Mouse (Mus musculus) adrenal gland, adult (tissue): ENCODE data around the gene Pi16.
"Not testable (repeated sequence)": the region's sequence is repeated elsewhere in the genome, so short reads cannot be mapped to it uniquely, and the experiment has no call there.

Experiments
- DNase-seq, 2 experiments: peaks; one replicate each; pipeline ENCODE4 v3.0.0; 2022 to 2023; ENCODE audit warnings: low spot score in 1 of 2; ENCODE audit not compliant: inconsistent age in 2 of 2

Pi16 gene

DNA sequence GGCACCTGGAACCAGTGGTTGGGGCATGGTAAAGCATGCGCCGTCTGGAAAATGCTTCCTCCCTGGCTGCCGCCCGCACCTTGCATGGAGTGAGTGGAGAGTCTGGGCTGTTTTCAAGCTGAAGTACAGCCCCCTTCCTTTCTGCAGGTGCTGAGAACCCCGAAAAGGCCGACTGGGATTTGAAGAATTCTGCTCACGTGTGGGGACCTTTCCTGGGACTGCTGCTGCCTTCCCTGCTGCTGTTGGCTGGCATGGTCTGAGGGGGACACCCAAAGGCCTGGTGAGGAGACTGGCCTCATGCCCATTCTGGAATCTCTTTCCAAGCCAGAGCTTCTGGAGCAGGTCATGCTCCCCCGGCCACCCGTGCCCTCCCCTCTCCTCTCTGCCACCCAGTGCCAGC, 10.2 kb downstream of the Pi16 start:
- peak in 1 of 2 experiments; percentile 3 for DNase-seq

DNA sequence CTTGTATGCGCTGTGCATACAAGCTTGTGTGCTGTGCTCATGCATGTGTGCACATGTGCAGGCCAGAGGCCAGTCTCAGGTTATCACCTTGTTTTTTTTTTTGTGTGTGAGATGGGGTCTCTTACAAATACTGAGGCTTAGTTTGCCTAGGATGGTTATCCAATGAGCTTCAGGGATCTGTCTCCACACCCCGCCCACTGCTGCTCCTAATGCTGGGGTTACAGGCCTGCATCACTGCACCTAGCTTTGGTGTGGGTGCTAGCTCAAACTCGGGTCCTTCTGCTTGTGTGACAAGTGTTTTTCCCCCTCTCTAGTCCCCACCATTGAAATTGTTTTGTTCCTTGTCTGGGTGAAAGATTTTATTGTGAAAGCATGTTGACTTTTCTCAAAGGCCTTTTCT, 12.7 kb downstream of the Pi16 start:
- DNase-seq: peak in 1 of 2 experiments; percentile 17

DNA sequence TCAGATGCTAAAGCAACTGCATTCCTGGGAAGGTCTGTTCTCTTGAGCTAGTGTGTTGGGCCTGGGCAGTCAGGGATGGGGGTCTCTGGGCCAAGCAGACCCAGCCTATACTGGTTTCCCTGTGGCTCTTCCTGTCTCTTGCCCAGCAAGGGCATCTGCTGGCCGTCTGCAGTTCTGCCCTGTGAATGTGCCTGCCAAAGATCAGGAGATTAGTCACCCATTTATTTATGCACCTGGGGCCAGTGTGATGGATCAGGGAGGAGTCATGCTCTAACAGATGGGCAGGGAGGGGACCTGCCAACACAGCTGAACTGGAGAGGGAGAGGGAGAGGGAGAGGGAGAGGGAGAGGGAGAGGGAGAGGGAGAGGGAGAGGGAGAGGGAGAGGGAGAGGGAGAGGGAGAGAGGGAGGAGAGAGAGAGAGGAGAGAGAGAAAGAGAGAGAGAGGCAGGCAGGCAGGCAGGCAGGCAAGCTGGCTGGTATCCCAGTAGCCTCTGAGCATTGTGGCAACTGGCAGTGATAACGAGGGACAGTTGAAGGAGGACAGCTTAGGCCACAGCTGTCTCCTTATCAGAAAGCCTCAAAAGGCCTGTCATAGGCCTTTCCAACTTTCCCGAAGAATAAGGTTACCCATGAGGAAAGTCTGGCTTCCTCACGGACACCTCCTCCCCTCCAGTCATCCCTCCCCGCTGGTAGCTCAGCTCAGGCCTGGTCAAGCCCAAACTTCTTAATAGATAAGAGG, 13.4 kb downstream of the Pi16 start:
- DNase-seq: peak; percentile 54 to 76

DNA sequence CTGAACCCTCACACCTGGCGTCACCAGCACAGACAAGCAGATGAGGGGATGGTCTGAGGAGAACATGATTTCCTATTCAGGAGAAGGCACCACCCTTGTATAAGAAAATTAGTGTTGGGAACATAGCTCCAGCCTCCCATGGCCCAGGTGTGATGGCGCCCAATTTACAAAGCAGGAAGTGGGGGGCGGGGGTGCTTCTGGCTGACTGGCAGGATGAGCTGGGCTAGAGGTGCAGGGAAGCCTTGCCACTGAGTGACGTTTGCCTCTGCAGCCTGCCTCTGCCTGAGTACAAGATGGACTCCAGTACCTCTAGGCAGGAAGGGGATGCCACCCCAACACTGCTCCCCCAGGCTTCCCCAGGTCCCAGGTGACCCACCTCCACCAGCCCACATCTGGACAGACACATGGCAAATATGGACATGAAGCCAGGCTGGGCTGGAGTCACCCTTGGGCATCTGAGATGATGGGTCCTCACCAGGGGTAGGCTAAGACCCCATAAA, 14.8 kb downstream of the Pi16 start:
- DNase-seq: no peak

DNA sequence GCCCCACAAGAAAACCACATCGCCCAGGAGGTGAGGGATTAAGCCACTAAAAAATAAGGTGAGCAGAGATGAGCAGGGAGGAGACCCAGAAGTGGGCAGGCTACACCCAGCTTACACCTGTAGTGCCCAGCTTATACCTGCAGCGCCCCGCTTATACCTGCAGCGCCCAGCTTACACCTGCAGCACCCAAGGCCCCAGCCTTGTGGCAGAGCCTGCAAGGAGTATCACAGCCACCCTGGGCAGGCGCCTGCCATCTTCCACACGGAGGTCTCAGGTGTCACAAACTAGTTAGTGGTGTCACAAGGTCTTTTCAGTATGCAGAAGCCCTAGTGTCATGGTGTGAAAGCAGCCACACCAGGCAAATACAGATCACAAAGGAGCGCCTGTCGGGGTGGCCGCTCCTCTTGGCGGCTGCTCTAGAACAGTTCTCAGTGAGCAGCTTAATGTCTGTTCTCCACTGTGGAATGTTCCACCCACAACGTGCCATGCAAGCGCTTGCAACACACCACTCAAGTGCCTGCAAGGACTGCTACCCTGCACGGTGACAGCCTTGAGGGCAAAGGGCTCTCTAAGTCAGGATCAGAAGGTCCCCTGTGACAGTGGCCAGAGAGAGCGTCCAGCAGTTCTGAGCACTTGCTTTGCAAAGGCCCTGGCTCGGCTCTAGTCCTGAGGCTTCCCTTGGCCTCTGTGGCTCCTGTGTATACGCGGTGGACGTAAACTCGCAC, 18.9 kb downstream of the Pi16 start:
- no peak for DNase-seq

DNA sequence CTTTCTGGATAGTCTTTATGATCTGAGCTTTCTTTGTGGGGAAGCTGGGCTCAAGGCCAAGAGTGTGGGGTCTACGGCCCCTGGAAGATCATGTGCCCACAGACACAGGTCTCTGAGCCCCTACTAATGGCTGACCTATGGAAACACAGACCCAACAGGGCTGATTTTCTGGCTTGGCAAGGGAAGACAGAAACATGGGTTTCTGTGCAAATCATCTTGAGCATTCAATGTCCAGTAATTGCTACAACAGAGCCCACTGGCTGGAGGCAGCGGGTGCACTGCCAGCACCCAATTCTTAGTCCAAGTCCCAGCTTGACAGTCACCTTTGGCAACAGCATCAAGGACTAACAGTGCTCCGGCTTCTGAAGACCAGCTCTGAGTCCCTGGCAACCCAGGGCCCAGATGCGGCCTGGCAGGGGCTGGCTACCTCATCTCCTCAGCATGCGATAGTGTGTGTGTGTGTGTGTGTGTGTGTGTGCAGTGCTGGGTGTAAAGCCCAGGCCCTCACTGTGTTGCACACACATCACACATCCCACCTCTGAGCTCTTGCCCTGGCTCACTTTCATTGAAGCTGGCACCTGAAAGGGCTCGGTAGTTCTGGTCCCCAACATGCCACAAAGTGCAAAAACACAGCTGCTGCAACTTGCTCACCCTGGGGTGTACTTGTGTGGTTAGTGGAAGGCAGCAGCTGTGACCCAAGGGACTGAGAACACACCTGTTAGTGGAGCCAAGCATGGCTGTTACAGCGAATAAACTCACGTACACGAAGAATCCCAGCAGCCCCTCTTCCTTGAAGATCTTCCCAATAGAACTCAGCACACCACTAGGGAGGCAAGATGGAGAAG, 20.7 kb downstream of the Pi16 start:
- no peak for DNase-seq

DNA sequence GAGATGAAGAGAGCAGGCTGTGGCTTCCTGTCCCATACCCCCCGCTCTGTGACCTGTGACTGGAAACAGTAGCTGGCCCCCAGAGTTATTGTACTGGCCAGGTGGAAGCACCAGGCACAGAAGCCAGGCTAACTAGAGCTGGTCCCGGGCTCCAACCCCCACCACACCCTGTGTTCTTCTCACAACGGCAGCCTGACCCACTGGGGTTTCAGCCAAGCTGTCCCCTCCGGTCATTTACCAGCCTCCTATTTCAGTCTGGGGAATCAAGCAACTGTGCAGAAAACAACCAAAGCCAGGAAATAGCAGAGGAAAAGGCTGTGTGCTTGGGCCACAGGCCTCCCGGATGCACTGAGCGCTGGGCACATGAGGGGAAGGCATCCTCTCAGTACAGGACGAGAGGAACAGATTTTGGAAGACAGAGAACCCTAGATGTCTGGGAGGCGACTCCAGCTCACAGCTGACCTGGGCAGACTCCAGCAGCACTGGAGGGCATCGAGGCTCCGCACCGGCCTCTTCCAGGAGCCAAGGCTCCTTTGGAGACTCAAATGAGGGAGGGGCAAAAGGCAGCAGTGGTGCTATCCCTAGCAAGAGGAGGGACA, 21.8 kb downstream of the Pi16 start:
- DNase-seq: no peak

DNA sequence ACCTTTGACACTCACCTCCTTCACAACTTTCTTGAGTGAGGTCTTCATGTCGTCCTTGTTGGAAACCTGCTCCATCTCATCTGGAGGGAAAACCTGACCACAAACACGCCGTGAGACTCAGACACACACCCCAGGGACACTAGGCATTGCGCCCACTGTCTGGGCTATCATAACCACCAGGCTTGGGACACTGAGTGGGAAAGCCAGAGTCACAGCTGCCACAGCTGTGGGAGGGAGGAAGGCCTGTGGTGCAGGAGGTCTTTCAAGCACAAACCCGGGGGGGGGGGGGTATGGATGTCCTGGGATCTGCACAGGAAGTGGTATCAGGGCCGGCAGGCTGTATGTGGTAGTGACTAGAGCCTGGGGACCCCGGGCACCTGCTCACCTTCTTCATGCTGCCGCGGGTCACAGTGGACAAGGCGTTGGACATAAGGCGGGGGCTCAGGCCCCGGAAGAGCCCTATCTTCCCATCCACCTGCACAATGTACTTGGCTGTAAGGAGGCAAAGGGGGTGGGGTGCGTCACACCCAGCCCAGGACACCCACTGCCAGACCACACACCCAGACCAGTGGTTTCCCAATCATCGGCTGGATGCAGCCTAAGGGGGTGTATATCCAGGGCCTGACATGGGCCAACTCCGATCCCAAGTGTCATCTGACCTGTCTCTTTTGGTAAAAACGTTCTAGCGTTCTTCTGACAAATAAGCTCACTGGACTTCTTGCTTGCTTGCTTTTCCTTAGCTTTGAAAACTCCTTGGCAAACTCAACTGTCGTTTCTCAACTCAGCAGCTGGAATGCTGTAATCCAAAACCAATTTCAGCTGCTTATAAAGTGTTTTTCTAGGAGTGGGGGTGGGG, 23.2 kb downstream of the Pi16 start:
- DNase-seq: peak in 1 of 2 experiments; percentile 41

DNA sequence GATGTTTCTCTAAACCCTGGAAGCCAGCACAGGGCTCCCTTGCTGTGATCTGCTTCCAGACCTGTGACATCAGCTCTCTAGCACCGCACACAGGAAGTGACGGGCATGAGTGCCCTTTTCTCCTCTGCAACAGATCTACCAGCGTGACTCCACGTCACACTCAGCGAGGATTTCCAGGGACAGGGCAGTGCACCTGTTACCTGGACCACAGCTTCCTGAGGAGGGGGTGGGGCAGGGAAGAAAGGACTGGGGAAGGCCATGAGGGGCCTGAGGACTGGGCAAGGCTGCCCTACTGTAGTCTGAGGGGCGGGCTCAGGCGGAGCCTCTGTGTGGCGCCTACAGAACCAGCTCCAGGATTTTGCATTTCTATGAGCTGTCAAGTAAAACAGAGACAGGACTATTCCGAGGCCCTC, 24.1 kb downstream of the Pi16 start:
- DNase-seq: peak; percentile 70 to 76

DNA sequence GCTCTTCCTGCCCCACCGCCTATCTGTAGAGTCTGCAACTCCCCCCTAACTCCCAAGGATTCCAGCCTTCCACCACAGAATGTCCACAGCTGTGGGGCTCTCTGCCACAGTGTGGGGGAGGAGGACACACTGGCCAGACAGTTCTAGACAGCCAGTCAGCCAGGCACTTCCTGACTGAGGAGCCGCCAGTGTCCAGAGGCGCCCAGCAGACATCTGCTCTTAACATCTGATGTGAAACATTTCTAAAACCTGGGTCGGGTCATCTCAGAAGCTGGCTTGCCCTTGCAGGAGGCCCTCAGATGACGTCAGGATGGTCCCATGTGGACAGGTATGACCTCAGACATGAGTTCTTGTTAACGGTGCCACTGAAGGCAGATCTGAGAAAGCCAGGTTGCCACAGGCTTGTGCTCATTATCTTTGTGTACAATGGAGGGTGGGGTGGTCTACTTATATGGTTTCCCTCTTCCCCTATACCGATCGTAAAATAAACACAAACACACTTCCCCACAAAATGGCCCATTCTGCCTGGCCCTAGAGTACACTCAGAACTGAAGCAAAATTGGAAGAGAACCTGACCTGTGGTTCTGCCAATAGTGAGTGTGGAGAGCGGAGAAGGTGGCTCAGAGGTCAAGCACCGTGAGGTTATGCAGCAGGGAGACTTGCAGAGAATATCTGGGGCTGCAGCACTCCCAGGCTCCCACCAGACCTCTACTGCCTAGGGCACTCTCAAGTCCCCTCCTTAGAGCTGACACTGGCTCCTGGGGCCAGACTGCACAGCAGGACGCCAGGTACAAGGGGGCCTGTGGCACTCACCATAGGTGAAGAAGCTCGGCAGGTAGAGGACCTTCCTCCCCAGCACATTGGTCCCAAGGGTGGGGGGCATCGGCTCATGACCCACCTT, 24.8 kb downstream of the Pi16 start:
- DNase-seq: no peak

DNA sequence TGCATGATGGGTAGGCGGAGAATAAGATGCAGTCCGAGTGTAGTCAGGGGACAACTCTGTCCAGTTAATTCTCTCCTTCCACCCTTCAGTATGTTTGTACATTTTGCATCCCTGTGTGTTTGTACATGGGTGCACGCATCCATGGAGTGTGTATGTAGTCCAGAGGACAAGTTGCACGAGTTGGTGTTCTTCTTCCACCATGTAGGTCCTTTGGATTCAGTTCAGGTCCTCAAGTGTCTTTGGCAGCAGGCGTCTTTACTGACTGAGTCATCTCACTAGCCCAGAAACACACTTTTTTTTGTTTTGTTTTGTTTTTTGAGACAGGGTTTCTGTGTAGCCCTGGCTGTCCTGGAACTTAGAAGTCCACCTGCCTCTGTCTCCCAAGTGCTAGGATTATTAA, 25.8 kb downstream of the Pi16 start:
- no peak for DNase-seq

DNA sequence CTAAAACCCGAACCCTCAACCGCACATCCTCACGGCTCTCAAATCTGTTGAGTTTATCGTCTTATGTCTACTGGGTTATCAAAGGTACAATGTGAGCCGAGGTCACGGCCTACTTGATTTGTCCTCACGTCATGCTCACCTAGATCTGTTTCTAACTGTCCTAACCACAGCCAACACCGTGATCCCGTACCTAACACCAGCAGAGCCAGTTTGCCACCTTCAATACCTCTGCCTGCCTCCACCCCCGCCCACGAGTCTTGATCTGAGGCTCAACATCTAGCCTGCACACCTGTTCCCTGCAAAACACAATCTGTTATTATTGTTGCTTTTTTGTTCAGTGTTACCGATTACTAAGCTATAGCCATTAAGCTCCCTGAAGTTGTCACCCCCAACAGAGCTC, 27.8 kb downstream of the Pi16 start:
- DNase-seq: no peak

DNA sequence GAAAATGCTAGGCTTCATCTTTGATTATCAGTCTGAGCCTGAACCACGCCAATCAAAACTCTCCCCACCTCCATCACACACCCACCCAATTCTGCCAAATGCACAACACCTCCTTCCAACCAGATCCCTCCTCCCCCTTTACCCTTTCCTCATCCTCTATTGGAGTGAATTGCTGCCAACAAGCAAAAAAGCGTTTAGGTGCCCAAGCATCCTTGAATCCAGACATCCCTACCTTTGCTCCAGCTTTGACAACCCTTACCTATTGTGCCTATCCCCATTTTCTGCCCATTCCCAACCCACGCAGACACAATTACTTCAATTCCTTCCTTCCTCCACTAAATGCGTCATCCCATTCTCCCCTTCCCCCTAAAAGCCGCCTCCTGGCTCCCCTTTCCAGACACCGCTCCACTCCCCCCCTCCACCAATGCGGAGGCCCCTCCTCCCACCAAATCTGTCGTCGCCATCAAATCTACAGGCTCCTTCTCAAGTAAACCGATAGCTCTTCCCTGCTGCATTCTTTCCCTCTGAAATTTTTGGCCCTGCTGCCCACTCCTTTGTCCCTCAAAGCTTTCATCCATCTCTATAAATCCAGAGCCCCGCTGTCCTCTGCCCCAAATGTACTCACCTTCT, 29.1 kb downstream of the Pi16 start:
- DNase-seq: peak; percentile 51 to 80

DNA sequence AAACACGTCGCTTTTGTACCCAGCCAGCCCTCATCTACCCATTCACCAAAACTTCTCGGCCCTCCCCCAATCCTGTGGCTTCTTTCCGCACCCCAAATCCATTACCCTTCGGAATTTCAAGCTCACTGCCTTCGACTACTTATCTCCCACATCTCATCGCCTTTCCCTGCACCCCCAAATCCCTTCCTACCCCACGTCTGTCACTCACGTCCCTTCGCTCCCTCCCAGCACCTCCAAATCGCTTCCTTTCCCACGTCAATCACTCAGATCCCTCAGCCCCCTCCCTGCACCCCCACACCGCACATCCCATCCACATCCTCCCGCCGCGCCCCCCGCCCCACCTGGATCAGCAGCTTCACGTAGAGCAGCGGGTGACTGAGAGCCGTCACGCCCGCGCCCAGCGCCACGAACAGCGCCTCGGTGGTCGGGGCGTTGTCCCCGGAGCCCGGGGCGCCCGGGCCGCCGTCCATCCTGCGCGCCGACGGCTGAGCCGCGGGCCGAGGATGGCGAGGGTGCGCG, 29.7 kb downstream of the Pi16 start:
- no peak for DNase-seq

DNA sequence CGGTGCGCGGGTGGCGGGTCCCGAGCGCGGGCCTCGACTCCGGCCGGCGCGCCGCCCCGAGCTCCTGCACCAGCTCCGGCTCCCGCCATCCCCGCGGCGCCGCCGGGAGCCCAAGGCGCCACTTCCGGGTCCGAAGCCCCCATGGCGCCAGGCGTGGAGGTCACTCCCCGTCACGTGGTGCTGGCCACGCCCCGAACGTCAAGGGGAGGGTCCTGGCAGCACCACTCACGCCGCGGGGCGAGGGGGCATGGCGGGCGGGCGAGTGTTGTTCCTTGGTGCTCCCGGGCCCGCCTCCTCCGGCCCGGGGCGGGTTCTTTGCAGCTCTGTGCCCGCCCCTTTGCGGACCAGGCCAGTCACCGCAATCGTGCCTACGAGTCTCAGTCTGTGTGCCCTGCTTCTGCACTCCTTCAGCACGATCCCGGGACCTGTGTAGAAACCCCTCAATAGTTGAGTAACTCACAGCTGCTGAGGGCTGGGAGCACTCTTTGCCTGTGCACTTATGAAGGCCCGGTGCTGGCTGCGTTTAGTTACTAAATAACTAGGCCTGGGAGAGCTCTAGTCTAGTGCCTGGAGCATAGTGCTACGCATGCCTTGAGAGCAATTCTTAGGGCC, 30.3 kb downstream of the Pi16 start, which contains the start of gene Mtch1:
TSS of gene Mtch1 (minus strand) at position 290 of the 612 bp plus-strand sequence.
- DNase-seq: peak; percentile 99 to 100

DNA sequence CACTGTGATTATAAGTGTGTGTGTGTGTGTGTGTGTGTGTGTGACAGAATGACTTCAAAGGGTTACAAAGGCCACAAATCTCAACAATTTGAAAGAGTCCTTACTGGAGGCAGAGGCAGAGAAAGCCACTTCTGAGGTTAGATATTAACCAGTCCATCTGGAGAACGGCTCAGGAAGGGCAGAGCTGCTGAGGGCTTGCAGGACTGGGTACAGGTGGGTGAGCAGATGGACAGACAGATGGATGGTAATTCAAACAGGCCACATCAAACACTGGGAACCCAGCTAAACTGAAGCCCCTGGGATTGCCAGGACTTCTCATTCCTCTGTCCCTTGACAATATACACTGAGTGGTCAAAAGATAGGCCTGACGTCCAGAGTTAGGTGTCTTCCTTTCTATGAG, 31.5 kb downstream of the Pi16 start:
- DNase-seq: no peak

DNA sequence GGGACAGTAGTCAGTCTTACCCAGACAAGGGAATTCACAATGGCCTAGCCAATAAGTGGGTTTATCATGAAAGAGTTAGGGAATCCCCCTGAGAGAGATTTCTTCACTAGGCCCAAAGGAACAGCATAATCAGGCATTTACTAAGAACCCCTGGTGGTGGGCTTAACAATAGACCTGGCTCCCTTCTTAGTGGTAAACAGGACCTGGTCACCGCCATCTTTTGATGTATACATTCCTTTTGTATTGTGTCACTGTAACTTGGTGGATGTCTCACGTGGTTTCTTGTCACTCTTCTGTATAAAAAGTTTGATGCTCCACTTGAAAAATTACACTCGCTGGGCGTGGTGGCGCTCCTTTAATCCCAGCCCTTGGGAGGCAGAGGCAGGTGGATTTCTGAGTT, 33.6 kb downstream of the Pi16 start:
- not testable (repeated sequence) for DNase-seq

DNA sequence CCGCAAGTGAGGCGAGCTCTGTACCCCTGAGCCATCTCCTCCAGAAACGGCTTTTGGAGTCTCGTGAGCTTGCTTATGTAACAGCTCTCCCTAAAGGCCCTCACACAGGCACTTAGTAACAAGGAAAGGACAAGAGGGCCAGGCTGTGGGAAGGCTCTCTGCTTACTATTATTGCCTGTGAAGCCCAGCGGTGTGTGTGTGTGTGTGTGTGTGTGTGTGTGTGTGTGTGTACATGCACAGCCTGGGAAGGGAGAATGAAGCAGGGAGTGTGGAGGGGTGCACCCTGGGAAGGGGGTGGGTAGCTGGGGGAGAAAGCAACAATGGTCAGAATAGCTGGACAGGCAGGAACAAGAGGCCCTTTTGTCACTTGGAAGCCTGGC, 38.0 kb downstream of the Pi16 start:
- no peak for DNase-seq
